Mouse (Mus musculus) stomach, postnatal 0 days (tissue): ENCODE measurements around the gene Lgals3. TPM values are rescaled to one million over a fixed set of nuclear protein-coding genes. Genes with fewer than 3 reads are reported as not detected.
A peak's percentile ranks its signal among the peaks of the same experiment; 100 is the strongest.

Experiments used
- ATAC-seq: fragments of 200-750 bp; cut with Nextera tagmentation; 2 replicates; pipeline ENCODE4 v1.8.0; 2017; ENCODE audit not compliant: low FRiP score, low TSS enrichment
- DNase-seq: peaks from one replicate; pipeline ENCODE4 v3.0.0-alpha.2; 2016; ENCODE audit warnings: low spot score
- H3K27ac ChIP-seq: fragments of 300-500 bp; sonication (generic); replicated peaks from 2 replicates; pipeline ENCODE4 v1.5.1; 2014; ENCODE audit warnings: mild to moderate bottlenecking, control low read depth
- H3K27me3 ChIP-seq: fragments of 300-500 bp; sonication (generic); 2 replicates; pipeline ENCODE4 v1.6.1; 2014; ENCODE audit warnings: low read length; ENCODE audit not compliant: control insufficient read depth, insufficient read depth
- H3K36me3 ChIP-seq: fragments of 300-500 bp; sonication (generic); 2 replicates; pipeline ENCODE4 v1.6.1; 2014; ENCODE audit warnings: low read length, mixed read lengths; ENCODE audit not compliant: control insufficient read depth, insufficient read depth
- H3K4me1 ChIP-seq: fragments of 300-500 bp; sonication (generic); replicated peaks from 2 replicates; pipeline ENCODE4 v1.6.1; 2014; ENCODE audit warnings: antibody characterized with exemption; ENCODE audit not compliant: control insufficient read depth, insufficient read depth
- H3K4me2 ChIP-seq: fragments of 300-500 bp; sonication (generic); replicated peaks from 2 replicates; pipeline ENCODE4 v1.6.1; 2014; ENCODE audit warnings: low read depth, mild to moderate bottlenecking, control low read depth, moderate library complexity
- H3K4me3 ChIP-seq: fragments of 300-500 bp; sonication (generic); 2 replicates; pipeline ENCODE4 v1.5.1; 2014; ENCODE audit warnings: low read depth, low read length, control low read depth
- H3K9ac ChIP-seq: fragments of 300-500 bp; sonication (generic); 2 replicates; pipeline ENCODE4 v1.6.1; 2014; ENCODE audit warnings: mild to moderate bottlenecking, low read length, control low read depth, mixed read lengths
- H3K9me3 ChIP-seq: fragments of 300-500 bp; sonication (generic); 2 replicates; pipeline ENCODE4 v1.6.1; 2016; ENCODE audit warnings: low read length; ENCODE audit not compliant: control insufficient read depth
- CTCF ChIP-seq: IDR thresholded peaks from 2 replicates; pipeline ENCODE4 v1.5.1; 2016; ENCODE audit warnings: antibody characterized with exemption, low read depth, mild to moderate bottlenecking, moderate library complexity
- EP300 ChIP-seq: optimal IDR thresholded peaks from 2 replicates; pipeline ENCODE3; 2016; ENCODE audit warnings: antibody characterized with exemption
- WGBS: fragments of 180-500 bp; shearing (Covaris S2); extraction: QIAGEN DNeasy Blood & Tissue Kit; methylation state at CpG from one replicate; pipeline ENCODE4 v1.1.7; 2014; 5-methylcytosine and 5-hydroxymethylcytosine counted together
- polyA plus RNA-seq: library from polyadenylated mRNA; unstranded; fragments of >200 nt; fragmentation: Nextera tagmentation; extraction: Ambion mirVana; gene quantifications from 2 replicates; pipeline ENCODE4 v1.2.1, GENCODE M21; 2015

The Lgals3 gene
- polyA plus RNA-seq, 1 experiment from 2014 or later = 359 TPM

GRCm38 (mm10) chr14:47419723-47420276, 52.2 kb downstream of the Lgals3 start:
- Histone ChIP-seq H3K36me3 (no peaks in the 10 kb centered on the region), H3K27me3 (no peaks in the 10 kb centered on the region), H3K27ac (no peak overlapping the region), H3K4me3 (no peak overlapping the region), H3K4me2 (no peak overlapping the region), H3K9me3 (no peaks in the 10 kb centered on the region), H3K4me1 (no peaks in the 10 kb centered on the region), H3K9ac (no peak overlapping the region)
- DNase-seq (no peak), ATAC-seq (no peak)
- TF ChIP-seq CTCF = no peak
- no peak for TF ChIP-seq EP300
- WGBS = 94% methylated on average over 24 of the region's 24 CpGs

DNA sequence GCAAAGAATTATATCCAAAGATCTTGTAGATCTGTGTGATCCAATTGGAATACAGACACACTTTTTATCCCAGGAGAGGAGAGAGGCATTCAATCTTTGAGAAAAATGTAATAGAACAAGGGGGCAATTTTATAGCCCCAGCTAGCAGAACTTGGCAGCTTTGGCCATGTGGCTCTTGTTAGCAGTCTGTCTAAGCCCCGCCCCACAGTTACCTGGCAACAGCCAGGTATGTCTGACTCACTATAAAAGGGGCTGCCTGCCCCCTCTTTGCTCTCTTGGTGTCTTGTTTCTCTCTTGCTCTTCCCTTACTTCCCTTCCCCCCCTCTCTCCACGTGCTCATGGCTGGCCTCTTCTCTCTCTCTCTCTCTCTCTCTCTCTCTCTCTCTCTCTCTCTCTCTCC, 54.1 kb downstream of the Lgals3 start:
- H3K27ac ChIP-seq = no peak overlapping the region
- TF ChIP-seq CTCF (no peak), EP300 (no peak)
- H3K9me3 ChIP-seq = no peaks in the 10 kb centered on the region
- no peak for DNase-seq
- no peak overlapping the region for H3K9ac ChIP-seq
- no peak for ATAC-seq
- H3K4me3 ChIP-seq = no peak overlapping the region
- H3K27me3 ChIP-seq = no peaks in the 10 kb centered on the region
- no peaks in the 10 kb centered on the region for H3K4me1 ChIP-seq
- no peak overlapping the region for H3K4me2 ChIP-seq
- WGBS = 28% methylated on average over 2 of the region's 2 CpGs
- no peaks in the 10 kb centered on the region for H3K36me3 ChIP-seq

DNA sequence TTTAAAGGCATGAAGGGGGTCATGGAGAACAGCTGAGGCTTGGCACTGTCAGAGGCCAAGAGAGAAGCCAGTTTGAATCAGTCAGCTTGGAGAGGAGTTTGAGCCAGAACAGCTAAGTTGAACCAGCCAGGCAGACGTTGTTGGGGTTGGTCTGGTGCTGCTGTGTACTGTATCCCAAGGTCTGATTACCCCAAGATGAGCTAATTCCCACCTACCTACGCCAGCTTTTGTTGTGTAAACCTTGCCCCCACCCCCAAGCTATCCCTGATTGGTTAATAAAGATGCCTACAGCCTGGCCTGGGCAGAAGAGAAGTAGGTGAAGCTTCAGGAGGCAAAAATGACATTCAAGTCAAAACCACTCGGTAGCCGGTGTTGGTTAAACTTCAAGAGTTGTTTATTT, 54.9 kb downstream of the Lgals3 start:
- Histone ChIP-seq H3K36me3 (no peaks in the 10 kb centered on the region), H3K27ac (no peak overlapping the region), H3K9me3 (no peaks in the 10 kb centered on the region), H3K4me2 (no peak overlapping the region), H3K9ac (no peak overlapping the region), H3K4me3 (no peak overlapping the region), H3K4me1 (no peaks in the 10 kb centered on the region), H3K27me3 (no peaks in the 10 kb centered on the region)
- no peak for ATAC-seq
- TF ChIP-seq CTCF (no peak), EP300 (no peak)
- 66% methylated on average over 4 of the region's 4 CpGs for WGBS
- no peak for DNase-seq

DNA sequence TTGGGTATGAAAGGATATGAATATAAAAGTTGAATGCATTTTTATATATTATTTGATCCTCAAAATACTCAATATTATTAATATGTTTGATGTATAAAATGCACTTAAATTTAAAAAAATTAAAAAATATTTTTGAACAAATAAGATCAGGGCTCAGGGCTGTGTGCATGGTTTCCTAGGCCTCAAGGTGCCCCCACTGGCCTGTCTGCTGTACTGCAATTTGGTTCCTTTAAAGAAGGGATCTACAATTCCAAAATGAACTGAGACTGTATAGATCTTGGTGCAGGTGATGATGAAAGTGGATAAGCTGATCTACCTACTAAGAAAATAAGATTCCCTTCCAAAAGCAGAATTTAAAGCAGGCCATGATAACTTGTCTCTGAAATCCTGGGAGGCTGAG, 65.4 kb downstream of the Lgals3 start:
- no peaks in the 10 kb centered on the region for H3K36me3 ChIP-seq
- no peak overlapping the region for H3K27ac ChIP-seq
- no peak for DNase-seq
- H3K4me3 ChIP-seq = no peak overlapping the region
- H3K27me3 ChIP-seq = no peaks in the 10 kb centered on the region
- no peaks in the 10 kb centered on the region for H3K4me1 ChIP-seq
- no peak for TF ChIP-seq EP300
- peak; percentile 50 for TF ChIP-seq CTCF
- H3K4me2 ChIP-seq = no peak overlapping the region
- no peak overlapping the region for H3K9ac ChIP-seq
- ATAC-seq = no peak
- H3K9me3 ChIP-seq = no peaks in the 10 kb centered on the region

Other genes starting within 250 kb of the Lgals3 start
- 12.0 and 12.4 TPM in 2 replicates for gene Gch1, start 178.3 kb upstream of the Lgals3 start, polyA plus RNA-seq
- 5.2 TPM in 2 replicates for gene Wdhd1, start 90.9 kb upstream of the Lgals3 start, polyA plus RNA-seq
- 2.5 and 2.9 TPM in 2 replicates for gene Socs4, start 90.8 kb upstream of the Lgals3 start, polyA plus RNA-seq
- 21.3 and 22.4 TPM in 2 replicates for gene Mapk1ip1l, start 69.5 kb upstream of the Lgals3 start, polyA plus RNA-seq
- 5.9 and 7.4 TPM in 2 replicates for gene Dlgap5, start 50.7 kb downstream of the Lgals3 start, polyA plus RNA-seq
- 17.8 and 18.1 TPM in 2 replicates for gene Fbxo34, start 82.7 kb downstream of the Lgals3 start, polyA plus RNA-seq
- 6.9 and 7.8 TPM in 2 replicates for gene Atg14, start 202.9 kb downstream of the Lgals3 start, polyA plus RNA-seq